Mouse (Mus musculus) urinary bladder, adult 2 months (tissue): Measurements from ENCODE around the gene Ap5m1. TPM values are rescaled to one million over a fixed set of nuclear protein-coding genes. Genes with fewer than 3 reads are reported as not detected.
"Not testable (repeated sequence)": the region's sequence is repeated elsewhere in the genome, so short reads cannot be mapped to it uniquely, and the experiment has no call there.

Source experiments
- DNase-seq: peaks from one replicate; pipeline ENCODE4 v3.0.0; 2022; ENCODE audit warnings: low spot score
- polyA plus RNA-seq: library from polyadenylated mRNA; depleted of rRNA; stranded (reverse); fragments of >200 nt; gene quantifications from 2 replicates; pipeline ENCODE4 v1.2.3, GENCODE M21; 2012; rRNA removed

Ap5m1 gene
- 18.7 and 21.4 TPM in 2 replicates for polyA plus RNA-seq

- DNase-seq: no peak
Observed at GRCm38 (mm10) chr14:49065529-49066273, at the start of gene Ap5m1. Gene Ap5m1, plus strand, starts transcription at chr14:49066097.

DNA sequence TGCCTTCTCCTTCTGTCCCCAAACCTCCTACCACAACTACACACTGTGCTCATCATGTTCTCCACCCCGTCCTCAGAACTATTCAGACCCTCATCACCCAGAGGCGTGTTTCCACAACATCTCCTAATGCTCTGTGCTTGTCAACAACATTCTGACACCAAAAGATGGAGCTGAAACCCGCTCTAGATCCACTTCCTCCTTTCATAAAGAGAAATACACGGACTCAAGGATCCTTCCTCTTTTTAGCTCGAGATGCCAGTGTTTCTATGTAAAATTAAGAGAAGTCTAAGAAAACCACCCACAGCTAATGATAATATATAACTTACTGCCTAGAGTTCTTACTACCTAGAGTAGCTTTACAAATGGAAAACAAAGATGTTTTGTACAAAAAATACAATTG is 46.1 kb upstream of the Ap5m1 start:
- no peak for DNase-seq

- no peak for DNase-seq
Observed at GRCm38 (mm10) chr14:49027040-49027778, 38.7 kb upstream of the Ap5m1 start.

- DNase-seq: no peak
Observed at GRCm38 (mm10) chr14:49027779-49028368, 38.0 kb upstream of the Ap5m1 start.

DNA sequence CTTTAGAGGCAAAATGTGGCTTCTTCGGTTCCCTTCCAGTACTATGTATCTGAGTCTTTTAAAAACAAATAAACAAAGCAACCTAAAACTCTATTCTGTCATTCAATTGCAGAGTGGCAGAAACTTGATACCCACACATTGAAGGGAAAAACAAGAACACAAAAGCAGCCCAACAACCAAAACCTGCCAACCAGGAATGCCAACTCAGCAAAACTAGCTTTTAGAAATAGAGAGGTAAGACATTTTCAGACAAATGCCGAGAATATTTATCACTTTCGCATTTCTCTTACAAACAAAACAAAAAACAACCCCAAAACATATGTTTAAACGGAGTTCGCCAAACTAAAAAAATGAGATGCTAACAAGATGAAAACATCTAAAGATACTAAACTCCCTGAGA is 36.9 kb upstream of the Ap5m1 start:
- no peak for DNase-seq

DNA sequence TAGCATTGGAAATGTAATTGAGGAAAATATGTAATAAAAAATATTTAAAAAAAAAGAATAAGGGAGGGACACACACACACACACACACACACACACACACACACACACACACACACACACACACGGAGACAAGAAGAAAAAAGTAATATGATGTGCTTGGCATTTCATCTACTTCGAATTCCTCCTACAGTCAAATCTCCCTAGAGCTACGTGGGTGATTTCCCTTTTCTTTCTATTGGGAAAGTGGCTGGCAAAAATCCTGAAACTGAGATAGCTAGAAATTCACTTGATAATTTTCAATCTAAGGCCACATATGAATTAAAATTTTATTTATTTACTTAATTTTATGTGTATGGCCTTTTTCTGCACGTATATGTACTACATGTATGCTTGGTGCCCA is 20.3 kb upstream of the Ap5m1 start:
- no peak for DNase-seq

DNA sequence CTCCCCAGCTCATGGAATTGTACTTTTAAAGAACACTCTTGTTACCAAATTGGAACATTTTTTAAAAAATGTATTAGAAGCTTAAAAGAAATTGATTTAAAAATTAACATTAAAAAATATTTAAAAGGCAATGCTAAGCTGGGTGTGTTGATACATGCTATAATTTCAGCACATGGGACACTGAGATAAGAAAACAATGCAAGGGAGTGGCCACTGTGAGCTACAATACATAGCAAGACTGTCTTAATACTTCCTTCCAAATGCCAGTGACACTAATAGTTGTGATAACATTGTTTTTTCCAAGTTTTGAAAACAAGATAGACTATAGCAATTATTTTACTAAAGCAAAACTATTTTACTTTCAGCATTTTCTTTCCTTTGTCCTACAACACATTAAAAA is 16.4 kb upstream of the Ap5m1 start:
- no peak for DNase-seq

- no peak for DNase-seq
Observed at GRCm38 (mm10) chr14:49063838-49064237, 2.1 kb upstream of the Ap5m1 start.

DNA sequence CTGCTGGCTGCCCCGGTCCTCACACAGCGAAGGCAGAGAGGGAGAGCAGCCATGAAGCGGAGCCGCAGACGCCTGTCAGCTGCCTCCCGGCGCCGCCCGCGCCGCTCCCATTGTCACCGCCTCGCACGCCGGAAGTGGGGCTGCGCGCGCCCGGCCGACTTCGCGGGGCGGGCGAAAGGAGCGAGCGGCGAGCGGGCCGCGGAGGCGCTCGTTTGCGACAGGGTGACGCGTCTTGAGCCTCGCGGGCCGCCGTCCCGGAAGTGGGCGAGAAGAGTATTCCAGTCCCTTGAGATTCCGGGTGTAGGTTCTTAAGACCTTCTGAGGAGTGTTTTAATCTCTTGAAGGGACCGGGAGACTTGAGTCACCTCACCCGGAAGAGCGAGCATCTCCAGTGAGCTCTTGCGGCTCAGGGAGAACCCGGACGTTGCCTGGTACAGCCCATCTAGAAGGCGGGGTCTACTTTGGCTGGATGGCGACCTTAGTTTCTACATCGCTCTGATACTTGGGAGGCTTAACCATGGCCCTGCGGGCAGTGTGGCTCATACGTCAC is 452 bp downstream of the Ap5m1 start, which contains the start of gene Exoc5:
Gene Exoc5, minus strand, starts transcription at position 380 of the 550 bp plus-strand sequence.
- peak; percentile 94 for DNase-seq

GRCm38 (mm10) chr14:49072837-49073236 is 6.9 kb downstream of the Ap5m1 start:
- no peak for DNase-seq

- no peak for DNase-seq
Observed at GRCm38 (mm10) chr14:49073896-49074295, 8.0 kb downstream of the Ap5m1 start.

DNA sequence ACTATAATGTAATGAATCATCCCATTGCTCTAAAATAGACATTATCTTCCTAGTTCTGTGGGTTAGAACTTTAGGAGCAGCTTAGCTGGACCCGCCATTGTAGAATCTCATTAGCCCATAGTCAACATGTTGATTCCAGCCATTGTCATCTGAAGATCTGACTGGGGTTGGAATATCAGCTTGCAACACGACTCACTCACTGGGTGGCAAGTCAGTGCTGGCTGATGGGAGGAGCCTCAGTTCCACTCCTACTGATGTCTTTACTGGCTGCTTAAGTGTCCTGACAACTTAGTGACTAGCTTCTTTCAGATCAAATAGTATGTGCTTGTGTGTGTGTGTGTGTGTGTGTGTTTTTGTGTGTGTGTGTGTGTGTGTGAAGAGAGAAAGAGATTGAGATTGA is 8.5 kb downstream of the Ap5m1 start:
- DNase-seq: no peak

DNA sequence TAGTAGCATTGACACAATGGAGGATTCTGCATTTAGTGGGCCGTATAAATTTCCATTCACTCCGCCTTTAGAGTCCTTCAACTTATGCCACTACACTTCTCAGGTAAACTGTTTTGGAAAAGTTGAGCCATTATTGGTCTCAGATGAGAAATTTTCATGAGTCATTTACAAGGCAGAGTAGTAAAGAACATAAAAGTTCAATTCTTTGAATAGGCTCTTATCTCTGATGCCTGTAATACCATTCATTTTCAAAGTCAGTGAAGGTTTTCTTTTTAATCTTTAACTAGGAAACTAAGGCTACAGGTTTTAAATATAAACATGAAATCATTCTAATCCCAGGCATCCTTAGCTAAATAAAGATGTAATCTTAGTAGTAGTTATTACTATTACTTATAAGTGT is 12.9 kb downstream of the Ap5m1 start:
- no peak for DNase-seq

DNA sequence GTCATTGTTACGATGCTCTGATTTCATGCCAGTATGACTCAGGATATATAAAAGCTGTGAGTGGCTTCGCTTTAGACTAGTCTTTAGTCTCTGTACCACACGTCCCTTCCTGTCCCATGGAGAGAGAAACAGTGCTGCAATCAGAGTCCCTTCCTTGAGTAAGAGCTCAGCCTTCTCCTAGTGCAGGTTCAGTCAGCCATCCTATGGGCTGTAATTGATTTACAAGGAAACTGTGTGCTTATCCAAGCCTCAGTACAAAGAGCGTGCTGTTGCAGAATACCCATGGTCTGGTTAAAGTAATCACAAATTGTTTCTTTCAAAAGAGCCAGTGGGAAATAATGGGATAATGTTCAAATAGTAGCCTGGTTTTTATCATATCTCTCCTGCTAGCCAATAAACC is 20.6 kb downstream of the Ap5m1 start:
- DNase-seq: no peak

DNA sequence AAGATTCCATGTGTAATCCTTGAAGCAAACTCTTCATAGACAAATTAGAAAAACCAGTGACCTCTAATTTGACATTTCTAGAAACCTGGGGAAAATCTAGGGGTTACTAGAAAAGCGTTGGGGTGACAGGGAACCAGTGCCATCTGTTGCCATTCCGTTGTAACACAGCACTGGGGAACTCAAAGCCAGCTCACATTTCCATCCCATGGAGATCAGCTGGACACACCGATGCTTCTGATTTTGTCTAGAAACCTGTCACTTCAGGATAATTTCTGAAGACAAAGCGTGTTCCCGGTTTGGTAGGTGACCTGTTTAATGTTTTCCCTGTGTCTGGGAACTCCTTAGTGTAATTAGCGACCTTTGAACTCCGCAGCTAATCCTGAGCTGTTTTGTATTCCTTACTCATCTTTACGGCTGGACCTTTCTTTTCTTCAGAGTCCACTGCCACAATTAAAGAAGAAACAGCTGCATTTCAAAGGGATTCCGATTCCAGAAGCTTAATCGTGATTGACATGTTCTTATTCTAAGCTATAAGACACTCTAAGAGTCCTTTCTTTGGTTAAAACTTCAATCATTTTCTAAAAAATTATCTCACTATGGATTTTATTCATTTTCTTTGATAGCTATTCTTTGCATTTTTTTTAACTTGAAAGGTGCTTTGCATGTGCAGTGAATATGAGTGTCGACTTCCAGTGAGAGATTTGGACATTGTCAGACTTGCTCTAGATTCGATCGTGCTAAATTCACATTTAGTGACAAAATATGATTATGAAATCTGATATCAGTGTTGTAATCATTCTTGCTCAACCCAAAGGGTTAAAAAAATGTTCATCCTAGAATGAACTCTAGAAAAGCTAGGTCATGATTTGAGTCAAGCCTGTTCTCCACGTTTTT is 22.5 kb downstream of the Ap5m1 start:
- DNase-seq: no peak

- no peak for DNase-seq
Observed at GRCm38 (mm10) chr14:49089461-49090058, 23.7 kb downstream of the Ap5m1 start.

- no peak for DNase-seq
Observed at GRCm38 (mm10) chr14:49090102-49090501, 24.2 kb downstream of the Ap5m1 start.

- DNase-seq: no peak
Observed at GRCm38 (mm10) chr14:49091277-49091676, 25.4 kb downstream of the Ap5m1 start.

DNA sequence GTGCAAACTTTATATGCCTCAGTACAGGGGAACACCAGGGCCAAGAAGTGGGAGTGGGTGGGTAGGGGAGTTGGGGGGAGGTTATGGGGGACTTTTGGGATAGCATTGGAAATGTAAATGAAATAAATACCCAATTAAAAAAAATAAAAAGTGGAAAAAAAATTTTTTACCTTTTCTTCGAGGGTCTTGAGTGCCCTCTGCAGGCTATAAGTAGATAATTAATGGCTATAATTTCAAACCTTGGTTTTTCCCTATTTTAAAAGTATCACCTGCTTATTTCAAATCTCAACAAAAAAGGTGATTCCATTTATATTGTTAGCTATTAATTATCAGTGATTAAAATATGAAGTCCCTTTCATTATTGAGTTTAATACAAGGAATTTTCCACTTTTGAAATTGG is 25.9 kb downstream of the Ap5m1 start:
- not testable (repeated sequence) for DNase-seq

GRCm38 (mm10) chr14:49118381-49118780 is 52.5 kb downstream of the Ap5m1 start:
- peak; percentile 41 for DNase-seq

GRCm38 (mm10) chr14:49121723-49122122 is 55.8 kb downstream of the Ap5m1 start:
- DNase-seq: no peak
